Mouse (Mus musculus): Measurements from ENCODE around the gene Slc10a1. TPM values are rescaled to one million over a fixed set of nuclear protein-coding genes. Genes with fewer than 3 reads are reported as not detected.

The Slc10a1 gene
- polyA plus RNA-seq, 1 experiment from 2014 or later = 0.82 TPM

DNA sequence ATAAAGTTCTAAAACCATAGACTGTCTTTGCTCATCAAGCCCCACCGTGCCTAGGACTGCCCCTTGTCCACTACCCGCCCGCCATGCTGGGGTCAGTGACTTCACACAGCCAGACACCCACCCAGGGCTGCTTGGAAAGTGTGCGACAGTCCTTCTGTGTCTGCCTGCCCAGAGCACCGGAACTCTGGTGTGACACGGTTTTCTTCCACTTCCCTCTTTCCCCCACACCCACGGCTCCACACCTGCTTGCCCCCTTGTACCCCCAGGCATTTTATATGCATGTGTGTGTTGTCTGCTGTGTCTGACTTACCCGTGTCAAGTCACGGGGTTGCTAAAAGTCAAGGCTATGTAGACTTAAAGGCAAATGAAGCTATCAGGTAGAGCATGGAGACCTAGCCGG, 23.3 kb upstream of the Slc10a1 start:
- Histone ChIP-seq H3K9me3 (peaks cover 5% of the 10 kb centered on the region; the same call in 1 of the 2 replicates), H3K4me3 (no peak overlapping the region), H3K27ac (replicated peaks) (no peak overlapping the region; the same call in 1 of the 2 replicates), H3K36me3 (replicated peaks) (no peaks in the 10 kb centered on the region), H3K4me1 (peaks cover 13% of the 10 kb centered on the region), H3K27me3 (replicated peaks; ENCODE audit: low read depth, poor library complexity, severe bottlenecking) (peaks cover 6% of the 10 kb centered on the region; the same call in 1 of the 2 replicates)
- no peak for DNase-seq (ENCODE audit: low spot score)
- 82% methylated on average over 10 of the region's 10 CpGs for WGBS

DNA sequence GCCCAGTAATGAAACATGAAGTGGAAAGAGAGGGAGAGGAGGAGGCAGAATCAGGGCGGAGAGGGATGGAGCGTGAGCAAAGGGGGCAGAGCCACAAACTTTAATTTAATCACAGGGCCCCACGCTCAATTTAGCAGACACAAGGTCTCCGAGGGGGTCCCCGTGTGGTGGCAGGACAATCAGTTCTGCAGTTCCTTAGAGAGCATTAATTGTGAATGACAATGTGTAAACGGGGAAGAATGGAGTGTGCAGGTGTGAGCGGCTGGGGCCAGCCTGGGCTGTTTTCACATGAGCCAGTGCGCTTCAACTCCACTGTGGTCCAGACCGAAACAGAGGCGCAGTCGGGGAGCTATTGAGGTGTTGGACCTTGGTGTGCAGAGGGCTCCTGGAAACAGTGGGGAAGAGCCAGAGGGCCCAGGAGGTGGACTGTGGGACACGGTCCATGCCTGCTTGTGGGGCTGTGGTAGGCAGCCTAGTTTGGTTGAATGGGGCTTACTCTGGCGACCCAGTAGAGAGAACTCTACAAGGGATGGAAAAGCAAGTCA, 22.5 kb upstream of the Slc10a1 start:
- peaks cover 3% of the 10 kb centered on the region; the same call in 1 of the 2 replicates for H3K27me3 ChIP-seq (replicated peaks; ENCODE audit: low read depth, poor library complexity, severe bottlenecking)
- H3K4me3 ChIP-seq = no peak overlapping the region
- H3K9me3 ChIP-seq = peaks cover 5% of the 10 kb centered on the region; the same call in 1 of the 2 replicates
- H3K36me3 ChIP-seq (replicated peaks) = no peaks in the 10 kb centered on the region
- 74% methylated on average over 13 of the region's 13 CpGs for WGBS
- no peak for DNase-seq (ENCODE audit: low spot score)
- H3K27ac ChIP-seq (replicated peaks) = no peak overlapping the region
- H3K4me1 ChIP-seq = peaks cover 10% of the 10 kb centered on the region

DNA sequence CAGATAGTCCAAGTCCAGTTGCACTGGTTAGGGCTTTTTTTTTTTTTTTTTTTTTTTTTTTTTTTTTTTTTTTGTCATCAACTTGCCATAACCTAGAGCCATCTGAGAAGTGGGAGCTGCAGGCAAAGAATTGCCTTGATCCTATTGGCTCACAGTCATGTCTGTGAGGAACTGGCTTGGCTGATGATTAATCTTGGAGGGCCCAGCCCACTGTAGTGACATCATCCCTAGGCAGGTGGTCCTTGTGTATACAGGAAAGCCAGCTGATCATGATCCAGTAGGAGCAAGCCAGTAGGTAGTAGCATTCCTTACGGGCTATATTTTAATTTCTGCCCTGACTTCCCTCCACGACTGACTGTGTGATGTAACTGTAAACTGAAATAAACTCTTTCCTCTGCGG, 19.8 kb upstream of the Slc10a1 start:
- Histone ChIP-seq H3K4me3 (no peak overlapping the region), H3K36me3 (replicated peaks) (no peaks in the 10 kb centered on the region), H3K27ac (replicated peaks) (no peak overlapping the region), H3K27me3 (replicated peaks; ENCODE audit: low read depth, poor library complexity, severe bottlenecking) (peaks cover 3% of the 10 kb centered on the region; the same call in 1 of the 2 replicates), H3K9me3 (no peaks in the 10 kb centered on the region), H3K4me1 (peaks cover 10% of the 10 kb centered on the region)
- DNase-seq (ENCODE audit: low spot score) = no peak
- WGBS = 90% methylated on average over 3 of the region's 3 CpGs

DNA sequence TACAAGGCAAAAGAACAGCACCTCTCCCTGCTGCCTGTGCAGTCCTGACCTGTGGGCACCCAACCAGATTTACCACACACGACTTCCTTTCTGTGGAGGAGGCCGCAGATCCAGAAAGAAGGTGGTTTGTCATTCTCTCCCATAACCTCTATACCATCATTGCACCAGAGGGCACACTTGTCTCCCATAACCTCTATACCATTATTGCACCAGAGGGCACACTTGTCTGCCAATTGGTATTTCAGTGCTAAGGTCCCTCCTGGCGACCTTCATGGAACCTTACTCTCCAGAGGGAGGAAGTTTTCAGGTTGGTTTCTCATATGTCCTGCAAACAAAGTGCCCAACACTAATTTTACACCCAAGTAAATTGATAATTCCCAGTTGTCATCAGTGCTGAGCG, 18.1 kb upstream of the Slc10a1 start:
- Histone ChIP-seq H3K36me3 (replicated peaks) (no peaks in the 10 kb centered on the region), H3K27me3 (replicated peaks; ENCODE audit: low read depth, poor library complexity, severe bottlenecking) (no peaks in the 10 kb centered on the region), H3K4me3 (no peak overlapping the region), H3K27ac (replicated peaks) (no peak overlapping the region), H3K9me3 (no peaks in the 10 kb centered on the region), H3K4me1 (peaks cover 7% of the 10 kb centered on the region)
- DNase-seq (ENCODE audit: low spot score) = peak; percentile 7
- 84% methylated on average over 4 of the region's 4 CpGs for WGBS

DNA sequence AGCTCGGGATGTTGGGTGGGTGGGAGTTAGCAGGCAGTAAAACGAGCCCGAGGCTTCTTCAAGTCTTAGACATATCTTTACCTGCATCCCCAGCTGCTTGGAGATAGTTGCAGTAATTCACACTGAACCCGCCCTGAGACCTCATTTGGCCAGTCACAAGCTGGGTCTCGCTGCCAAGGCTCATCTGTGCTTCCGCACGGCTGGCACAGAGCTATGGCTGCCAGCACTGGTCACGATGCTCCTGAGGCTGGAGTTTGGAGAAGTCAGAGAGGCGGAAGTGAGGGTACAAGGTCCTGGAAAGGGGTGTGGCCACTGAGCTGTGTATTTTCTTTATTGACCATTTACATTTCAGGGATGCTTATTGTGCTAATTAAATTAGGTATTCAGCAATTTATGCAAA, 15.2 kb upstream of the Slc10a1 start:
- DNase-seq (ENCODE audit: low spot score) = peak; percentile 5
- no peaks in the 10 kb centered on the region for H3K36me3 ChIP-seq (replicated peaks)
- no peaks in the 10 kb centered on the region for H3K4me1 ChIP-seq
- H3K4me3 ChIP-seq = no peak overlapping the region
- no peak overlapping the region for H3K27ac ChIP-seq (replicated peaks)
- 82% methylated on average over 9 of the region's 9 CpGs for WGBS
- no peaks in the 10 kb centered on the region for H3K9me3 ChIP-seq
- no peaks in the 10 kb centered on the region for H3K27me3 ChIP-seq (replicated peaks; ENCODE audit: low read depth, poor library complexity, severe bottlenecking)

DNA sequence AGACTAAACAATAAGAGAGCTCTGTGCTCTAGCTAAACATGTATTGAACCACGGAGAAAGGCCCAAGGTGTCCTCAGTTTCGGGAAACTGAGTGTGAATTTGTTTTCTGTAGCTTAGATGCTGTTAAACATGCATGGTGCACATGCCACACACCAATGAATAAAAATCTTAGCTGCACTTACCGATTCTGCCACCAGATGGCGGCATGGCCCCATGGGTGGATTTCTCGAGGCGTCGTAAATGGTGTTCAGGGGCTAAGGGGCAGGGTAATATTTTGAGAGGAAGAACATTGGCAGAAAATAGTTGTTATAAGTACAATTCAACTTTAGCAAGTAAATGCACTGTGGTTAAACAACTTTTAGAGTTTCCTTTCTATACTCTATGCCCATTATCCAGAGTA, 13.8 kb upstream of the Slc10a1 start:
- under 1% methylated on average over 7 of the region's 7 CpGs for WGBS
- no peak overlapping the region for H3K27ac ChIP-seq (replicated peaks)
- no peaks in the 10 kb centered on the region for H3K36me3 ChIP-seq (replicated peaks)
- no peak overlapping the region for H3K4me3 ChIP-seq
- no peaks in the 10 kb centered on the region for H3K27me3 ChIP-seq (replicated peaks; ENCODE audit: low read depth, poor library complexity, severe bottlenecking)
- H3K9me3 ChIP-seq = no peaks in the 10 kb centered on the region
- H3K4me1 ChIP-seq = no peaks in the 10 kb centered on the region
- peak; percentile 80 for DNase-seq (ENCODE audit: low spot score)

DNA sequence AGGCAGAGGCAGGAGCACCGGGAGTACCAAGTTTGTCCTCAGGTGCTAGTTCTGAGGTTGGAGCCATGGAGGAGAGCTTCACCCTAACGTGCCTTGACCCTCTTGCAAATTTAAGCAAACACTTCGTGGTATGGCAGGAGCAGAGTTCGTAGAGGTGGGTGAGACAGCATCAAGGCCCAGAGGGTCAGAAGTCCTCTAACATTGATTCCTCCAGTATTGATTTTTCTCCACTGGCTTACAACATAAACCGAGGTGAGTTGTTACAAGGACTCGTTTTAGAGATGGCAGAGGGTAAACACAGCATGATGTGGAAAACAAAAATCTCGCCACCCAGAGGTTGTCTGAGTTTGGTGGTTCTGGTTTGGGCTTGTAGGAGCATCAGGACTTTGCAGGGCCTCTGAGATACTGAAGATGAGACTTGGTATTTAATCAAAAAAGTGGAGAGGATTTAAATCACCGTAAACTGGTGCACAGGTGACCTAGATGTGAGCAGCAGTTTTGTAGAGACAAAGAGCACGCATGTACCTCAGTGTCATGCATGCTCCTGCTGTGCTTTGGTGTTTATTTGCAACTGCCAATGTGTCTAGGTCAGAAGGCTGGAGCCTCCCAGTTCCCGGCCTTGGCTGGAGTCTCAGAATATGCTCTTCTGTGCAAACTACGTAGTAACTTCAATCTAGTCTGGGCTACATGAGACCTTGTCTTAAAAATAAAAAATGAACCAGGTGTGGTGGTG, 7.6 kb upstream of the Slc10a1 start:
- WGBS = 89% methylated on average over 11 of the region's 11 CpGs

DNA sequence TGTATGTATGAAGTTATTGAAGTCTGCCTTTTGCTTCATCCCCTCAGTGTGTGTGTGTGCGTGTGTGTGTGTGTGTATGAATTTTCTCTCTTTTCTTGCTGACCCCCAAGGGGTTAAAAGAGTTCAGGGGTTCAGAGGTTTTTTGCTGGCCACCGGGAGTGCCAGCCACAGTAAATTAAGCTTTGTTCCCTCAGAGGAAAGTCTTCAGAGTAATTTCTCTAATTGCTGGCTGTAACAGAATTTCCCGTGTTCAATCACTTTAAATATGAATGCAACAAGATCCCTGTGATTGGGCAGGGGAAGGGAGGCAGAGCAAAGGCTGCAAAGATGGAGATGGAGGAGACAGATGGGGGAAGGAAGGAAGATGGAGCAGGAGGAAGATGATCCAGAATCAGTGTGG, 3.3 kb upstream of the Slc10a1 start:
- no peak for DNase-seq (ENCODE audit: low spot score)
- Histone ChIP-seq H3K27me3 (replicated peaks; ENCODE audit: low read depth, poor library complexity, severe bottlenecking) (no peaks in the 10 kb centered on the region), H3K4me3 (no peak overlapping the region), H3K4me1 (peaks cover 7% of the 10 kb centered on the region), H3K36me3 (replicated peaks) (no peaks in the 10 kb centered on the region), H3K27ac (replicated peaks) (no peak overlapping the region), H3K9me3 (no peaks in the 10 kb centered on the region)
- WGBS = 21% methylated on average over 3 of the region's 3 CpGs

More for the DNA sequence above, 7.6 kb upstream of the Slc10a1 start:
- DNase-seq (ENCODE audit: low spot score) = peak; percentile 5
- no peaks in the 10 kb centered on the region for H3K36me3 ChIP-seq (replicated peaks)
- H3K27me3 ChIP-seq (replicated peaks; ENCODE audit: low read depth, poor library complexity, severe bottlenecking) = no peaks in the 10 kb centered on the region
- peaks cover 7% of the 10 kb centered on the region for H3K4me1 ChIP-seq
- no peaks in the 10 kb centered on the region for H3K9me3 ChIP-seq
- H3K27ac ChIP-seq (replicated peaks) = no peak overlapping the region
- no peak overlapping the region for H3K4me3 ChIP-seq

DNA sequence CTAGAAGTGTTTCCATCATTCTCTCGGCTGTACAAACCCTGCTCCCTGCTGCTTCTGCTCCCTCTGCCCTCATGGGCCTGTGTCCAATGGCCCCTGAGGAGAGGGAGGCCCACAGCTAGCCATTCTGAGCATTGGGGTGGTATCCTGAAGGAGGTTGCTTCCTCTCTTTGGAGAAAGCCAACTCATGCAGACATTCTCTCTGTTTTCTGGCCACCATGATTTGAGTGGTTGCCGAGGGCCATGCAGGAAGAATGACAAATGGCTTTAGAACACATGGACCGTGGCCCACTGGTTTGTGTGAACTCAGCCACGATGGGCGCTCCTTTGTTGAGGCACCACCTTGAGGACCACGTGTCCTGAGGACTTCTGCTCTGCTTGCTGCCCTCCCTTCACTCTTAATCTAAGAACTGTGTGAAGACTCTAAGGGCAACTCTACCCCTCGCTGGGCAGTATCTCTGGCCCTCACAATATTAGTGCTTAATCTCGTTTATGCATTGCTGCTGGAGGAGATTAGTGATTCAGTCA, 1.7 kb upstream of the Slc10a1 start:
- WGBS = 77% methylated on average over 8 of the region's 8 CpGs
- no peak for DNase-seq (ENCODE audit: low spot score)

DNA sequence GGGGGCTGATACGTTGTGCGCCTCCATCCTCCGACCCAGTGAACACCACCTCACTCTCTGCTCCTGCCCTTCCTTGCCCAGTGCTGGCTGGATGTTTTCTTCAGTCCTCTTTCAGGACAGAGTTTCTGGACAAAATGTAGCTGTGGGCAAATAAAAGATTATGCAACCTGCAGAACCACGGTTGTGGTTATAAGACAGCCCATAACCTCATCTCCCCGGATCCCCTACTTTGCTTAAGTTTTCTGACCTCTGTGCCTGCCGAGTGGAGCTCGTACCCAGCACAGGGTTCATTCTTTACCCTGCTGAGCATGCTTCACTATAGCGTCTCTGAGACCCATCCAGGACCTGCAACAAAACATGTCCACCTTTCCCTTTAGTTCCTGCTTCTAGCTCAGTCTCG, 587 bp downstream of the Slc10a1 start:
- Histone ChIP-seq H3K27ac (replicated peaks) (no peak overlapping the region), H3K4me3 (no peak overlapping the region), H3K27me3 (replicated peaks; ENCODE audit: low read depth, poor library complexity, severe bottlenecking) (no peaks in the 10 kb centered on the region), H3K4me1 (peaks cover 7% of the 10 kb centered on the region), H3K36me3 (replicated peaks) (no peaks in the 10 kb centered on the region), H3K9me3 (no peaks in the 10 kb centered on the region)
- DNase-seq (ENCODE audit: low spot score) = no peak
- WGBS = 89% methylated on average over 9 of the region's 9 CpGs

More for the DNA sequence above, 1.7 kb upstream of the Slc10a1 start:
- Histone ChIP-seq H3K27ac (replicated peaks) (no peak overlapping the region), H3K27me3 (replicated peaks; ENCODE audit: low read depth, poor library complexity, severe bottlenecking) (no peaks in the 10 kb centered on the region), H3K4me3 (no peak overlapping the region), H3K36me3 (replicated peaks) (no peaks in the 10 kb centered on the region), H3K4me1 (peaks cover 7% of the 10 kb centered on the region), H3K9me3 (no peaks in the 10 kb centered on the region)

DNA sequence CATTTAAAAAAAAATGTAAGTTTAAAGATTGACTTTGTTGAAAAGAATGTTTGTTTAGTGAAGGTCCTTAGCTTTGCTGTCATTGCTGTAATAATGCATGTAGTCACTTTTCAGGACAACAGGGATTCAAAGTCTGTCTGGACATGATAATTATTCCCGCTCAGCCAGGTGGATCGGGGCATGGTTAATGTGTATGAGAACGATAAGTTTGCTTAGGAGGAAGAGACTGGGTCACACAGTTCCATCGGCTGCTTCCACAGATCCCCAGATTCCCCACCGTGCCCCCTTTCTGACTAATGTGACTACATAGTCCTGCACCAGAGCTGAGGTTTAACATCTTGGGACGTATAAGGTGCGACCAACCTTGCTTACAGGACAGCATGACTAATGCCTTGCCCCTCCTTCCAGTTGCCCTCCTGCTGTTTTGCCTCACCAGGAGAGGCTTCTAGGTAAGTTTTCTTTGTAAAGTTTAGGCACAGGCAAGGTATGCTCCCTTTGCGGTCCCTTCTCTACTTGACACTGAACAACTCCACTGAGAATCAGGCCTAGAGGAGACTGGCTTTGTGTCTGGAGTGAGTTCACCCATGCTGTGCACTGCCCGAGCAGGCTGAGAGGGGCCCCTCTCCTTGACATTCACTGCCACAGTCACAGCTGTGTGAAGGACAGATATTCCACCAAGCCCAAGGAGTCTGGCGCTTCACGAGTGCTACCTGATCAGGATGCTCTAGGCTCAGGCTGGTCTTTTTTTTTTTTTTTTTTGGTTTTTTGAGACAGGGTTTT, 2.3 kb downstream of the Slc10a1 start:
- H3K9me3 ChIP-seq = no peaks in the 10 kb centered on the region
- no peak for DNase-seq (ENCODE audit: low spot score)
- H3K4me1 ChIP-seq = no peaks in the 10 kb centered on the region
- no peak overlapping the region for H3K4me3 ChIP-seq
- H3K27me3 ChIP-seq (replicated peaks; ENCODE audit: low read depth, poor library complexity, severe bottlenecking) = no peaks in the 10 kb centered on the region
- no peak overlapping the region for H3K27ac ChIP-seq (replicated peaks)
- WGBS = 79% methylated on average over 11 of the region's 11 CpGs
- H3K36me3 ChIP-seq (replicated peaks) = 0 out of 2 replicates have a peak, but pooled peaks cover 2% of the 10 kb centered on the region

DNA sequence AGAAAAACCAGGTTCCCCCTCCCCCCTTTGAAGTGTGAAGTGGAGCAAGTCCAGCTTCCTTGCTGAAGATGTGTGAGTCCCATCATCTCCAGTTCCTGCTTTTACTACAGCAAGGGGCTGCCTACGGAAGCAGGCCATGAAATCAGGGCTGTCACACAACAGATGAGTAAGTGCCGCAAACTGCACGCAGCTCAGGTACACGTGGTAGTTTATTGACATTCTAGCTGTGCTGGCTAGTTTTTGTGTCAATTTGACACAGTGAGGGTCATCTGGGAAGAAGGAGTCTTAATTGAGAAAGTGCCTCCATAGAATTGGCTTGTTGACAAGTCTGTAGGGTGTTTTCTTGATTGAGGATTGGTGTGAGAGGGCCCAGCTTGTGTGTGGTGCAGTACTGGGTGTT, 5.9 kb downstream of the Slc10a1 start:
- H3K36me3 ChIP-seq (replicated peaks) = peaks cover 38% of the 10 kb centered on the region
- no peaks in the 10 kb centered on the region for H3K9me3 ChIP-seq
- H3K27me3 ChIP-seq (replicated peaks; ENCODE audit: low read depth, poor library complexity, severe bottlenecking) = no peaks in the 10 kb centered on the region
- H3K4me3 ChIP-seq = no peak overlapping the region
- H3K27ac ChIP-seq (replicated peaks) = no peak overlapping the region
- no peaks in the 10 kb centered on the region for H3K4me1 ChIP-seq
- DNase-seq (ENCODE audit: low spot score) = no peak
- WGBS = 79% methylated on average over 4 of the region's 4 CpGs

All from embryonic facial prominence, embryonic 10.5 days (tissue).